Mouse (Mus musculus) embryonic stem cell, embryonic (primary cell): ENCODE results near the gene Rbm4b.

ENCODE experiments used
- CTCF ChIA-PET, 4 experiments: fragments of 300-600 bp in 2 of 4; fragments of 350-600 bp in 2 of 4; sonication (Branson Sonifier 250); formaldehyde crosslinking; loops; one replicate each; lab custom pipeline; 2022; ENCODE audit warnings: inconsistent platforms in 2 of 4; lab: Charles Lee
- POLR2A ChIA-PET, 4 experiments: fragments of 300-600 bp in 2 of 4; fragments of 350-600 bp in 2 of 4; sonication (Branson Sonifier 250); formaldehyde crosslinking; loops; one replicate each; lab custom pipeline; 2022; ENCODE audit warnings: antibody characterized with exemption in 4 of 4, inconsistent platforms in 1 of 4; lab: Charles Lee

Gene Rbm4b

GRCm38 (mm10) chr19:4733052-4733451 lies 23.2 kb upstream of the Rbm4b start:
- POLR2A ChIA-PET, result interaction anchor here in 3 of 4 experiments (0.6 to 1.7 kb wide), 7 partner anchors 9 to 320 kb away, joined by 3 to 6 read pairs (median 3); no protein-coding TSS in a partner anchor

GRCm38 (mm10) chr19:4737866-4738265 lies 18.4 kb upstream of the Rbm4b start:
- POLR2A ChIA-PET, result interaction anchor here (0.6 to 4.7 kb wide), 11 partner anchors 13 to 642 kb away, joined by 3 to 26 read pairs (median 5); partner anchors contain the start of genes Gm960 (in 1 of the 4), Mrpl11 (in 1 of the 4), Rce1 (in 1 of the 4) and Sptbn2 (in 1 of the 4)
- CTCF ChIA-PET, result interaction anchor here (0.6 to 1.7 kb wide), 7 partner anchors 93 to 281 kb away, joined by 3 to 11 read pairs (median 4); no protein-coding TSS in a partner anchor

More at GRCm38 (mm10) chr19:4733052-4733451, 23.2 kb upstream of the Rbm4b start:
- CTCF ChIA-PET, result interaction anchor here (0.6 to 1.2 kb wide), 6 partner anchors 10 to 80 kb away, joined by 3 to 5 read pairs (median 3); no protein-coding TSS in a partner anchor

GRCm38 (mm10) chr19:4739053-4739452 lies 17.2 kb upstream of the Rbm4b start:
- POLR2A ChIA-PET, result interaction anchor here in 2 of 4 experiments (0.6 to 4.7 kb wide), 7 partner anchors 12 to 306 kb away, joined by 3 to 26 read pairs (median 5); partner anchors contain the start of genes Rce1 (in 1 of the 2) and Sptbn2 (in 1 of the 2)
- CTCF ChIA-PET, result interaction anchor here in 2 of 4 experiments (0.6 to 1.6 kb wide), 3 partner anchors 55 to 94 kb away, joined by 3 to 4 read pairs (median 4); no protein-coding TSS in a partner anchor

DNA sequence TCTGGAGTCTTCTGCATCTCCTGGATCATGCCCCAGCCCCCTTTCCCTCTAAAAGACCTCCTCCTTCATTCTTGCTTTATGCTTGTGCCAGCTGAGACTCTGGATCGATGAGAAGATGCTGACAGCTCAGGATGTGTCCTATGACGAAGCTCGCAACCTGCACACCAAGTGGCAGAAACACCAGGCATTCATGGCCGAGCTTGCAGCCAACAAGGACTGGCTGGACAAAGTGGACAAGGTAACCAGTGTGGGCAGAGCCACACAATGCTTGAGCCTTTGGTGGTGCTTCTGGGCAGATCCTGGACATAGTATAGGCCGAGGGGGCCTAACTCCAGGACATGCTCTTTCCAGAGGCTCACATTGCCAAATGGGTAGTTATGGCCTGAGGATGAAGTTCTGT lies 16.5 kb upstream of the Rbm4b start:
- ChIA-PET POLR2A (interaction anchor here in 1 of 4 experiments (2.3 to 4.7 kb wide), 3 partner anchors 11 to 27 kb away, joined by 10 to 26 read pairs (median 23); partner anchors contain the start of gene Sptbn2), CTCF (interaction anchor here in 3 of 4 experiments (0.5 to 1.4 kb wide), 3 partner anchors 34 to 398 kb away, joined by 3 to 4 read pairs (median 4); no protein-coding TSS in a partner anchor)

- POLR2A ChIA-PET, result interaction anchor here in 2 of 4 experiments (0.8 to 1.6 kb wide), 9 partner anchors 9 to 116 kb away, joined by 3 to 6 read pairs (median 4); partner anchors contain the start of gene Rce1 (in 1 of the 2)
- CTCF ChIA-PET, result interaction anchor here in 3 of 4 experiments (0.6 to 2.9 kb wide), 7 partner anchors 14 to 285 kb away, joined by 3 to 19 read pairs (median 3); no protein-coding TSS in a partner anchor
Measured at GRCm38 (mm10) chr19:4741482-4741881, 14.8 kb upstream of the Rbm4b start.

DNA sequence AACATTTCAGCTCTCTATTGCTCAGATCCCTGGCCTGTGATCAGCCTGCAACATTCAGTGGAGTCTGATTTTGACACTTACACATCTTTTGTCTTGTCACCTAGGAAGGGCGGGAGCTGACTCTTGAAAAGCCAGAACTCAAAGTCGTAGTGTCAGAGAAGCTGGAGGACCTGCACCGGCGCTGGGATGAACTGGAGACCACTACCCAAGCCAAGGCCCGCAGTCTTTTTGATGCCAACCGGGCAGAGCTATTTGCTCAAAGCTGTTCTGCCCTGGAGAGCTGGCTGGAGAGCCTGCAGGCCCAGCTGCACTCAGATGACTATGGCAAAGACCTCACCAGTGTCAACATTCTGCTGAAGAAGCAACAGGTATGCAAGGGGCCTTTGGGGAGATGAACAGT lies 14.1 kb upstream of the Rbm4b start:
- CTCF ChIA-PET, result interaction anchor here in 3 of 4 experiments (0.8 to 2.9 kb wide), 7 partner anchors 12 to 286 kb away, joined by 3 to 19 read pairs (median 3); no protein-coding TSS in a partner anchor

DNA sequence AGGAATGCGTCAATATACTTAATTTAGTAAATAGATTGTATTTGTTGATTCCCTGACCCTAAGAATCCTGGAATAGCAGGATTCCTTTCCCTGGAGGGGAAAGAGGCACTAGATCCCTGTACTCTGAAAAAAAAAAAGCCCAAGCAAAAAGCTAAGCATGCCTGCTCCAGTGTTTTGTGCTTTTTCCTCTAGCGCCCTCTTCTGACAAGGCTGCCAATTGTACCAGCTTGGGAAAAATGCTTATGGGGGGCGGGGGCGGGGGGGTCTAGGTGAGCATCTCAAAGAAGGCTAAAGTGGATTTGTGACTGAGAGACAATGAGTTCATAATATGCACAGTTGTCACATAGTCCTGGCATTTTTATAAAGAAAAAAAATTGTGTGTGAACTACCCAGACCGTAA lies 12.8 kb upstream of the Rbm4b start:
- CTCF ChIA-PET, result interaction anchor here (0.5 to 2.9 kb wide), 53 partner anchors 10 to 1431 kb away, joined by 3 to 19 read pairs (median 4); partner anchors contain the start of genes 2010003K11Rik (in 2 of the 4), Ccdc87 (in 1 of the 4), Ccs (in 1 of the 4) and Gm21992 (in 1 of the 4)
- POLR2A ChIA-PET, result interaction anchor here (0.6 to 1.9 kb wide), 17 partner anchors 11 to 246 kb away, joined by 3 to 8 read pairs (median 3); partner anchors contain the start of genes Mrpl11 (in 1 of the 4) and Pcx (in 1 of the 4)

More for the DNA sequence above, 14.1 kb upstream of the Rbm4b start:
- POLR2A ChIA-PET, result interaction anchor here in 2 of 4 experiments (0.8 to 1.9 kb wide), 10 partner anchors 9 to 117 kb away, joined by 3 to 6 read pairs (median 4); partner anchors contain the start of gene Rce1 (in 1 of the 2)

- CTCF ChIA-PET, result interaction anchor here (0.6 to 2.9 kb wide), 33 partner anchors 11 to 288 kb away, joined by 3 to 19 read pairs (median 4); partner anchors contain the start of genes 2010003K11Rik (in 2 of the 4), Ccdc87 (in 1 of the 4), Ccs (in 1 of the 4) and Gm21992 (in 1 of the 4)
- POLR2A ChIA-PET, result interaction anchor here in 3 of 4 experiments (0.6 to 2.3 kb wide), 12 partner anchors 11 to 485 kb away, joined by 3 to 8 read pairs (median 3); partner anchors contain the start of genes Gm21992 (in 1 of the 3), Mrpl11 (in 1 of the 3), Pcx (in 1 of the 3) and Rbm14 (in 1 of the 3)
Measured at GRCm38 (mm10) chr19:4744026-4744425, 12.3 kb upstream of the Rbm4b start.

DNA sequence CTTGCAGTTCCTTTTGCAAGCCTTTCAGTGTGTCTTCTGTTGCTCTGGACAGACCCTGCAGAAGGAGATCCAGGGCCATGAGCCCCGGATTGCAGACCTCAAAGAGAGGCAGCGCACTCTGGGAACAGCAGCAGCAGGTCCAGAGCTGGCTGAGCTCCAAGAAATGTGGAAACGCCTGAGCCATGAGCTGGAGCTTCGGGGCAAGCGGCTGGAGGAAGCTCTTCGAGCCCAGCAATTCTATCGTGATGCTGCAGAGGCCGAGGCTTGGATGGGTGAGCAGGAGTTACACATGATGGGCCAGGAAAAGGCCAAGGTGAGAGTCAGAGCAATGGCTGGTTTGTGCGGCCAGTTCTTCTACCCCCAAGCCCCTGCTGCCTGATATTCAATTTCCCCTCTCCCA lies 11.2 kb upstream of the Rbm4b start:
- CTCF ChIA-PET, result interaction anchor here in 1 of 4 experiments (1.3 kb wide), 1 partner anchor 103 kb away, joined by 4 read pairs; no protein-coding TSS in a partner anchor
- POLR2A ChIA-PET, result interaction anchor here in 3 of 4 experiments (0.6 to 2.3 kb wide), 6 partner anchors 11 to 109 kb away, joined by 3 to 8 read pairs (median 4); partner anchors contain the start of genes Gm21992 (in 1 of the 3) and Rbm14 (in 1 of the 3)

DNA sequence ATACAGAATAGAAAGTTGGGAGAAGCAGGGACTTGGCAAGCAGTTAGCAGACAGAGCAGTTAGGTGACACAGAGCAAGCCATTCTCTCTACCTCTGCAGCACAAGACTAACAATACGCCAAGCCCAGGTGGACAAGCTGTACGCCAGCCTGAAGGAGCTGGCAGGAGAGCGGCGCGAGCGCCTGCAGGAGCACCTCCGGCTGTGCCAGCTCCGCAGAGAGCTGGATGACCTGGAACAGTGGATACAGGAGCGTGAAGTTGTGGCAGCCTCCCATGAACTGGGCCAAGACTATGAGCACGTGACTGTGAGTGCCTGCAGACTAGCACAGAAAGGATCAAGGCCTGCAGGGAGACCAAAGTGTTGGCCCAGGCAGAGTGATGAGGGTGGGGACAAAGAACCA lies 10.6 kb upstream of the Rbm4b start:
- CTCF ChIA-PET, result interaction anchor here in 1 of 4 experiments (1.3 kb wide), 1 partner anchor 103 kb away, joined by 4 read pairs; no protein-coding TSS in a partner anchor
- POLR2A ChIA-PET, result interaction anchor here in 3 of 4 experiments (0.8 to 2.3 kb wide), 4 partner anchors 12 to 108 kb away, joined by 3 to 8 read pairs (median 4); partner anchors contain the start of genes Gm21992 (in 1 of the 3) and Rbm14 (in 1 of the 3)

GRCm38 (mm10) chr19:4746611-4747010 lies 9.7 kb upstream of the Rbm4b start:
- CTCF ChIA-PET, result interaction anchor here in 1 of 4 experiments (0.5 to 0.6 kb wide), 2 partner anchors 199 to 811 kb away, joined by 3 read pairs; no protein-coding TSS in a partner anchor
- POLR2A ChIA-PET, result interaction anchor here in 1 of 4 experiments (1.1 kb wide), 3 partner anchors 9 to 215 kb away, joined by 4 to 5 read pairs (median 4); partner anchors contain the start of genes Gm960, Mrpl11 and Rbm4b

DNA sequence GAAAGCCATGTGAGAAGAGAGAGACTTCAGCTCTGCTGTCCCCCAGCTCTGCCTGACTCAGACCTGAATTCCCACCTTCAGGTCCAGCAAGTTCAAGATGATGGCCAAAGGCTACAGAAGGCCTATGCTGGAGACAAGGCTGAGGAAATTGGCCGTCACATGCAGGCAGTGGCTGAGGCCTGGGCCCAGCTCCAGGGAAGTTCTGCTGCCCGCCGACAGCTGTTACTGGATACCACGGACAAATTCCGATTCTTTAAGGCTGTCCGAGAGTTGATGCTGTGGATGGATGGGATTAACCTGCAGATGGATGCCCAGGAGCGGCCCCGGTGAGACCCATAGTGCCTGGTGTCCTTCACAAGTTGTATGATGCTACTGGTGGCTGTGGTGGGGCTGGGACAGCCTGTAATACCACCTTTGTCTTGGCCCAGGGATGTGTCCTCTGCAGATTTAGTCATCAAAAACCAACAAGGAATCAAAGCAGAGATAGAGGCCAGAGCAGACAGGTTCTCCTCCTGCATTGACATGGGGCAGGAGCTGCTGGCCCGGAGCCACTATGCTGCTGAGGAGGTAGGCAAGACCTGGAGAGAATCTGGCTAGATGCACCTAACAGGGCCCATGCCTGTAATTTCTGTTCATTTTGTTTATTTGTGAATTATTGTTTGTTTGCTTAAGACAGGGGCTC lies 8.5 kb upstream of the Rbm4b start:
- ChIA-PET POLR2A (interaction anchor here (0.6 to 6.2 kb wide), 10 partner anchors 9 to 123 kb away, joined by 3 to 26 read pairs (median 4); partner anchors contain the start of gene Gm960 (in 1 of the 4)), CTCF (interaction anchor here in 1 of 4 experiments (0.9 to 1.1 kb wide), 2 partner anchors 65 to 361 kb away, joined by 3 read pairs; no protein-coding TSS in a partner anchor)

- POLR2A ChIA-PET, result interaction anchor here (0.6 to 6.2 kb wide), 9 partner anchors 9 to 224 kb away, joined by 3 to 26 read pairs (median 3); no protein-coding TSS in a partner anchor
- CTCF ChIA-PET, result interaction anchor here in 1 of 4 experiments (0.6 to 1.1 kb wide), 3 partner anchors 64 to 360 kb away, joined by 3 read pairs; no protein-coding TSS in a partner anchor
Measured at GRCm38 (mm10) chr19:4748493-4748892, 7.8 kb upstream of the Rbm4b start.

DNA sequence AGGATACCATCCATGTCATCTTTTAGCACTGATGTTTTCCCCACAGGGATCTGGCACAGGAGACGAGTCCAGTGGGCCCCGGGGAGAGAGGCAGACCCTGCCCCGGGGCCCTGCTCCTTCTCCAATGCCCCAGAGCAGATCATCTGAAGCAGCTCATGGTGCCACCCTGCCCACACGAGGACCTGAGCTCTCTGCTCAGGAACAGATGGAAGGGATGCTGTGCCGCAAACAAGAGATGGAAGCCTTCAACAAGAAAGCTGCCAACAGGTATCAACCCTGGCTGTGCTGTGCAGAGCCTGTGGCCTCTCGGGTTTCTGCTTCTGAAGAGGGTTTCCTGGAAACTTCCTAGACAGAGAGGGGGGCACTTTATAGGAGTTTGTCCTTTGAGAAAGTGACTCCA lies 6.3 kb upstream of the Rbm4b start:
- ChIA-PET CTCF (interaction anchor here in 1 of 4 experiments (0.8 kb wide), 1 partner anchor 103 kb away, joined by 3 read pairs; no protein-coding TSS in a partner anchor), POLR2A (interaction anchor here in 2 of 4 experiments (1.0 to 6.2 kb wide), 3 partner anchors 11 to 160 kb away, joined by 3 to 26 read pairs (median 4); no protein-coding TSS in a partner anchor)

DNA sequence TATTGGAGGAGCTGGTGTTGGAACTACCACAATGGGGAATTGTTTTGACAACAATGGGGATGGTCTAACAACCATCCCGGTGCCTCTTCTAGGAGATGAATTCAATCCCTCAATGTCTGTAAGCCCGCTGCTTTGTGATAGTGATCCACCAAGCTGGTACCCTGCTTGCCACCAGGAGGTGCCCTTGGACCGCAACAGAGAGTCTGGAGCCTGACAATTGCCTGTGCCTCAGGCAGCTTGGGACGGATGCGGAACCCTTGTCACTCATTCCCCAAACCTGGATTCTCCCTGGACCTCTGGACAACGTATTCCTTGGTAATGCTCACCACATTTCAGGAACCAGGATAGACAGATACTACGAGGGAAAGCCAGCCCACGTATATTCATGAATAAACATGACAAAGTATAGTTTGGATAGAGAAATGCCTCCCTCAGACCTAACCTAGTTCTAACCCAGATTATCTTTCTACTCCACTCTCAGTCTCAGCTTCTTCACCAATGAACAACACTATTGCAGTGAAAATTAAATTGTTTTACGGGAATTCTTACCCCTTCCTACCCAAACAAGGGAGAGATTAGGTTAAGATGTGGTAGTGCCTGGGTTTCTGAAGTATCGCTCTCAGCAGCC lies 618 bp upstream of the Rbm4b start:
- ChIA-PET POLR2A (interaction anchor here (0.7 to 8.3 kb wide), 55 partner anchors 9 to 315 kb away, joined by 3 to 64 read pairs (median 5); partner anchors contain the start of genes Gm21992 (in 3 of the 4), Rbm14 (in 3 of the 4), Bbs1 (in 2 of the 4) and Mrpl11 (in 2 of the 4)), CTCF (interaction anchor here (0.5 to 2.3 kb wide), 34 partner anchors 12 to 300 kb away, joined by 3 to 17 read pairs (median 4); partner anchors contain the start of genes AC124502.3 (in 1 of the 4), Actn3 (in 1 of the 4), B4gat1 (in 1 of the 4) and Gm21992 (in 1 of the 4))

DNA sequence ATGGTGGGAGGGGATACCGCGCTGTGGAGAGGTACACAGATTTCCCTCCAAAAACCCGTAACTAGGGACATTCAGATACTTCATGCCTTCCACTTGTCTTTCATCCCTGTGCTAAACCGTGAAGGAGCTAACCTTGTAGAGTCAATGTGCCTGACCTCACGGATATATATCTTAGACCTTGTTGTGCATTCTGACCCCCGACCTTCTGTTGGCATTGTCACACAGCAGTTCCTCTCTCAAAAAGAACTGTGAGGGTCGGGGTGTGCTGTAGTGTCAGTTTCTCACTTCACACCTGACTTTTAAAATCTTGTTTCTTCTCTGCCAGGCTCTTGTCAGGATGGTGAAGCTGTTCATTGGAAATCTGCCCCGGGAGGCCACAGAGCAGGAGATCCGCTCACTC lies 624 bp downstream of the Rbm4b start:
- CTCF ChIA-PET, result interaction anchor here in 2 of 4 experiments (0.5 to 2.3 kb wide), 11 partner anchors 14 to 259 kb away, joined by 3 to 13 read pairs (median 4); partner anchors contain the start of genes Actn3 (in 1 of the 2), Gm21992 (in 1 of the 2), Rbm14 (in 1 of the 2) and Rbm4 (in 1 of the 2)
- POLR2A ChIA-PET, result interaction anchor here in 3 of 4 experiments (0.6 to 8.3 kb wide), 47 partner anchors 8 to 316 kb away, joined by 3 to 64 read pairs (median 5); partner anchors contain the start of genes Gm21992 (in 3 of the 3), Rbm14 (in 3 of the 3), Ccdc87 (in 2 of the 3) and Ccs (in 2 of the 3)
